Mouse (Mus musculus) liver, embryonic 11.5 days (tissue): Measurements from ENCODE around the gene Rasa2. TPM values are rescaled to one million over a fixed set of nuclear protein-coding genes. Genes with fewer than 3 reads are reported as not detected.
A peak's percentile ranks its signal among the peaks of the same experiment; 100 is the strongest.

Experiments used
- ATAC-seq: fragments of 200-750 bp; cut with Nextera tagmentation; replicated peaks from 2 replicates; pipeline ENCODE4 v1.8.0; 2017; ENCODE audit warnings: moderate number of reproducible peaks, mild to moderate bottlenecking, moderate TSS enrichment, moderate library complexity; ENCODE audit not compliant: low FRiP score
- DNase-seq: peaks from one replicate; pipeline ENCODE4 v3.0.0-alpha.2; 2017; ENCODE audit warnings: low spot score
- H3K27ac ChIP-seq: fragments of 300-500 bp; sonication (generic); 2 replicates; pipeline ENCODE4 v1.5.1; 2014; ENCODE audit warnings: mild to moderate bottlenecking, low read depth, low read length, control low read depth
- H3K27me3 ChIP-seq: fragments of 300-500 bp; sonication (generic); replicated peaks from 2 replicates; pipeline ENCODE4 v1.6.1; 2014; ENCODE audit warnings: low read length, mixed read lengths; ENCODE audit not compliant: control insufficient read depth, insufficient read depth
- H3K36me3 ChIP-seq: fragments of 300-500 bp; sonication (generic); 2 replicates; pipeline ENCODE4 v1.6.1; 2014; ENCODE audit warnings: mild to moderate bottlenecking, low read length, moderate library complexity, mixed read lengths; ENCODE audit not compliant: control insufficient read depth, insufficient read depth
- H3K4me1 ChIP-seq: fragments of 300-500 bp; sonication (generic); replicated peaks from 2 replicates; pipeline ENCODE4 v1.6.1; 2014; ENCODE audit warnings: low read length, mixed read lengths; ENCODE audit not compliant: control insufficient read depth, insufficient read depth
- H3K4me2 ChIP-seq: fragments of 300-500 bp; sonication (generic); 2 replicates; pipeline ENCODE4 v1.6.1; 2014; ENCODE audit warnings: mild to moderate bottlenecking, control low read depth, moderate library complexity
- H3K4me3 ChIP-seq: fragments of 300-500 bp; sonication (generic); 2 replicates; pipeline ENCODE4 v1.5.1; 2014; ENCODE audit warnings: low read depth, low read length, control low read depth
- H3K9ac ChIP-seq: fragments of 300-500 bp; sonication (generic); 2 replicates; pipeline ENCODE4 v1.6.1; 2014; ENCODE audit warnings: low read depth, low read length, control low read depth
- H3K9me3 ChIP-seq: fragments of 300-500 bp; sonication (generic); 2 replicates; pipeline ENCODE4 v1.6.1; 2016; ENCODE audit warnings: low read length, inconsistent platforms, mixed read lengths; ENCODE audit not compliant: control insufficient read depth
- WGBS: fragments of 180-500 bp; shearing (Covaris S2); extraction: QIAGEN DNeasy Blood & Tissue Kit; methylation state at CpG from one replicate; pipeline ENCODE4 v1.1.7; 2014; 5-methylcytosine and 5-hydroxymethylcytosine counted together
- polyA plus RNA-seq: library from polyadenylated mRNA; unstranded; fragments of >200 nt; fragmentation: Nextera tagmentation; extraction: Ambion mirVana; gene quantifications from 2 replicates; pipeline ENCODE4 v1.2.1, GENCODE M21; 2014

The Rasa2 gene
- polyA plus RNA-seq, 1 experiment from 2014 or later = 9.7 TPM

DNA sequence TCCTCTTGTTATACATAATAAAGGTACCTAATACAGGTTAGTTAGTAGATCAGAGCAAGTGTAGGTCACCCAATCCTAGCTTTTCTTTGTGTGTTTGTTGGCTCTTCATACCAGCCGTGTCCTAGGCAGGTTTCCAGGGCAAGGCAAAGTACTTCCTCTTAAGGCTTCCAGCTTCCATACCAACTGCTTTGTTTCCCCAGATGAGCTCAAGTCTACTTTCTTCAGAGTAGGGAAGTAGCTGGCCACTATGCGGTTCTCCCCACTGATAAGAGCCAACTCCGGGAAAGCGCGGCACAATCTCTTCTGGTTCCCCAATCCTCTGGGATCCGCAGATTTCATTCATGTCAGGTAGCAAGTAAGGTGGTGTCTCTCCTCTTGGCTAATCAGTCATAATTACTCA, 72.3 kb downstream of the Rasa2 start:
- no peak overlapping the region for H3K9ac ChIP-seq
- peaks cover 4% of the 10 kb centered on the region; the same call in 1 of the 2 replicates for H3K4me1 ChIP-seq
- no peak overlapping the region for H3K4me3 ChIP-seq
- no peaks in the 10 kb centered on the region for H3K27me3 ChIP-seq
- no peak for DNase-seq
- no peak overlapping the region for H3K4me2 ChIP-seq
- H3K36me3 ChIP-seq = peaks cover 3% of the 10 kb centered on the region; the same call in 1 of the 2 replicates
- no peak for ATAC-seq
- H3K27ac ChIP-seq = no peak overlapping the region
- no peaks in the 10 kb centered on the region for H3K9me3 ChIP-seq
- 61% methylated on average over 6 of the region's 6 CpGs for WGBS

DNA sequence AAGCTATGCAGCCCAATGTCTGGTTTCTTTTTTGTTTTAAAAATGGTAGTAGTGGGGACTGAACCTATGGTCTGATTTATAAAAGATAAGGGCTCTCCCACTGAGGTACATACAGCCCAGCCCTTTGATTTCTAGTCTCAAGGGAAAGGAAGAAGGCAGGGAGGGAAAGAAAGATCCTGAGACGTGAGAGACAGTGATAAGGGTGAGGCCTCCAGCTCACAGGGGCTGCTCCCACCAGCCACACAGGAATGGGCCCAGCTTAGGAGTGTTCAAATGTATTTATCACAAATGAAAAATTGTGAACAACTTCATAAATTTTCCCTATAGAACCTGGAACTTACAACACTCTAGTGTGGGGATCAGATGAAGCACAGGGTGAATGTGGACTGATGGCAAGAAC, 72.8 kb downstream of the Rasa2 start:
- H3K4me2 ChIP-seq = no peak overlapping the region

DNA sequence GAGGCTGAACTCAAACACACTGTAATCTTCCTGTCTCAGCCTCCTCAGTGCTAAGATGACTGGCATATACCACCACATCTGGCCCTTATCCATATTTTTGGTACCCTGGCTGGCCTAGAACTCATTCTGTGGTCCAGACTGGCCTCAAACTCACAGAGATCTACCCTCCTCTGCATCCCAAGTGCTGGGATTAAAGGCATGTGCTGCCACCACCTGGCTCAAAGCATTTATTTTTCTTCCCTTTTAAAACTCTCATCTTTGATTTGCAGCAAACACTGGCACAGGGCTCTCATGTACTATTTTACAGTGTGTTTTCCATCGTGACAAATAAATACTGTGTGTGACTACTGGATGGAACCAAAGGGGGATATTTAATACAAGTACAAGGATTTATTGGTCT, 77.3 kb downstream of the Rasa2 start:
- Histone ChIP-seq H3K9ac (no peak overlapping the region), H3K4me2 (no peak overlapping the region), H3K4me3 (no peak overlapping the region), H3K27ac (no peak overlapping the region), H3K36me3 (no peaks in the 10 kb centered on the region; the same call in 1 of the 2 replicates), H3K9me3 (no peaks in the 10 kb centered on the region), H3K27me3 (no peaks in the 10 kb centered on the region), H3K4me1 (peaks cover 4% of the 10 kb centered on the region; the same call in 1 of the 2 replicates)
- 71% methylated on average over 1 of the region's 1 CpGs for WGBS
- DNase-seq = no peak
- no peak for ATAC-seq

More for the DNA sequence above, 72.8 kb downstream of the Rasa2 start:
- DNase-seq (no peak), ATAC-seq (peak; percentile 68; the same call in 1 of the 2 replicates)
- H3K9me3 ChIP-seq = no peaks in the 10 kb centered on the region
- 27% methylated on average over 1 of the region's 1 CpGs for whole genome bisulfite sequencing
- H3K4me1 ChIP-seq = peaks cover 4% of the 10 kb centered on the region; the same call in 1 of the 2 replicates
- peaks cover 3% of the 10 kb centered on the region; the same call in 1 of the 2 replicates for H3K36me3 ChIP-seq
- no peak overlapping the region for H3K9ac ChIP-seq
- H3K4me3 ChIP-seq = no peak overlapping the region
- H3K27ac ChIP-seq = no peak overlapping the region
- no peaks in the 10 kb centered on the region for H3K27me3 ChIP-seq

DNA sequence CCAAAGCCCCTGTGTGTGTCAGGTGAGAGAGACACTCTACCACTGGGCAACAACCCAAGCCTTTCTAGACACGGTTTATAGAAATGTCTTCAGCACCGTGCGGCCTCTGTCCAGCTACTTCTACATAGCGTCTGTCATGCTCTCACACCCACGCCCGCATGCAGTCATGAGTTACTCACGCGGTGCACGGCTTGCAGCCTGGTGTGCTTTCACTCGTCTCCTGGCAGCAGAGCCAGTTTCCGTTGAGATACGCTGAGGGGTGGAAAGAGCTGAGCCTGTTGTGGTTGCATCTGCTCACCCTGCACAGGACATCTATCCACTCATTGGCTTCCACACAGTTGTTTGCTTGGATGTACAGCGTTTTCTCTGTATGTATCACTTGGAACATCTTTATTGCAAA, 86.0 kb downstream of the Rasa2 start:
- ATAC-seq (no peak), DNase-seq (no peak)
- H3K4me1 ChIP-seq = no peaks in the 10 kb centered on the region
- no peaks in the 10 kb centered on the region for H3K27me3 ChIP-seq
- 93% methylated on average over 13 of the region's 13 CpGs for WGBS
- 0 out of 2 replicates have a peak, but pooled peaks cover 5% of the 10 kb centered on the region for H3K36me3 ChIP-seq
- H3K9me3 ChIP-seq = no peaks in the 10 kb centered on the region
- H3K4me2 ChIP-seq = no peak overlapping the region
- no peak overlapping the region for H3K9ac ChIP-seq
- no peak overlapping the region for H3K4me3 ChIP-seq
- H3K27ac ChIP-seq = no peak overlapping the region

DNA sequence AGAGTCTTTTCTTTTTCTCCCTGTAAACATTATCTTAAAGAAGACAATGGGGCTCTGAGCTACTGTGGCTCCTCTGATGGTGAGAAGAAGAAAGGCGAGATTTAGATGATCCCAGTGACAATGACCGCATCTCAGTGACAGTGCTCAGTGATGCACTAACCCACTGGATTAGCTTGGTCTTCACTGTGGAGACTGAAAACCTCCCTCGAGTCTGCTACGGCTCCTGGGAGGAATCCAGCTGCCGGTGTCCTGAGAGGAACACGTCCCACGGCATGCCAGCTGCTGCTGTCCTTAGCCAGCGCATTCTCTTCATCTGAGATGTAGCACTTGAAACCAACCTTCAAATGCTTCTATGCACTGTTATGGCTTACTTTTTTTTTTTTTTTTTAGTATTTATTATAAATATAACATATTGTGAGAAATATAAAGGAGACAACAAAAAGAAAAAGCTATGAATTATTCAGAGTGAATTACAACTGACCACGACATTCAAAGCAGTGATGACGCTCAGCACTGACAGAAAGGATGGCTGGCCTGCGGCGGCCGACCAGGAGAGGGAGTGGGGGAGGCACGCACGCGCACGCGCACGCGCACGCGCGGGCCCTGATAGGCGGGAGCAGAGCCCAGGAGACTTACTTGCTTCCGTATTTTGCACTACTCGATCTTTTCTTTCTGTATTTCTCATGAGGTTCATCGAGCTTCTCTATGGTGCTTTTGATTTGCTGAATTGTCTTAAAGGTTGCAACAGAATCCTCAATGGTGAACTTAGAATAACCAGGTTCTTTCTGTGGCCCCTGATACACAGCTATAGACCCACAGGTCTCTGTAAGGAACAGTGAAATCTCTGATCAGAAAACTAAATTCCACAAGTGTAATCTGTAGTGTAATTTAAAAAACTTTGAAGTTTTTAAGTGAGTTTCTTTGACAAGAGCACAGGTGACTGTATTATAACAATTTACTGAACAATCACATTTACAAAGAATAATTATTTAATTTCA, 87.5 kb downstream of the Rasa2 start:
- WGBS = 30% methylated on average over 27 of the region's 27 CpGs
- H3K27ac ChIP-seq = no peak overlapping the region

DNA sequence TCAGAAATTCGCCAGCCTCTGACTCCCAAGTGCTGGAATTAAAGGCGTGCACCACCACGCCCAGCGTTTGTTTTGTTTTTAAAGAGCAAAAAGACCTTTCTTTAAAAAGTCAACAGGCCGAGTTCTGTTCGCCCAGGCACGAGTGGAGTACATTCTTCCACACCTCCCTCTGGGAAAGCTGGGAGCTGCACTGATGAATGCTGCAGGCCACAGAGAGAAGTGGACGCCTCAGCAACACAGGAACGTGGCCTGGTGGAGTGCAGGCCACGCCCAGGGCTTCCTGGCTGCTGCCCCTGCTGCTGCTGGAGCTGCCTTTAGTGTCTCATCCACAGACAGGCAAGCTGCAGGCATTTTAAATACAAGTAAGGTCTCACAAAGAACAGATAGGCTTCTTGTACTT, 92.5 kb downstream of the Rasa2 start:
- Histone ChIP-seq H3K4me3 (no peak overlapping the region), H3K4me2 (no peak overlapping the region), H3K4me1 (peaks cover 5% of the 10 kb centered on the region; the same call in 1 of the 2 replicates), H3K27me3 (no peaks in the 10 kb centered on the region), H3K36me3 (0 out of 2 replicates have a peak, but pooled peaks cover 2% of the 10 kb centered on the region), H3K9me3 (no peaks in the 10 kb centered on the region), H3K27ac (no peak overlapping the region), H3K9ac (no peak overlapping the region)
- DNase-seq = peak; percentile 25
- 60% methylated on average over 10 of the region's 10 CpGs for WGBS
- no peak for ATAC-seq

More for the DNA sequence above, 87.5 kb downstream of the Rasa2 start:
- Histone ChIP-seq H3K4me3 (no peak overlapping the region), H3K9me3 (no peaks in the 10 kb centered on the region), H3K9ac (no peak overlapping the region), H3K4me2 (peak overlapping the region; percentile 61), H3K4me1 (no peaks in the 10 kb centered on the region), H3K36me3 (0 out of 2 replicates have a peak, but pooled peaks cover 5% of the 10 kb centered on the region), H3K27me3 (no peaks in the 10 kb centered on the region)
- DNase-seq (peak; percentile 78), ATAC-seq (peak; percentile 95)

DNA sequence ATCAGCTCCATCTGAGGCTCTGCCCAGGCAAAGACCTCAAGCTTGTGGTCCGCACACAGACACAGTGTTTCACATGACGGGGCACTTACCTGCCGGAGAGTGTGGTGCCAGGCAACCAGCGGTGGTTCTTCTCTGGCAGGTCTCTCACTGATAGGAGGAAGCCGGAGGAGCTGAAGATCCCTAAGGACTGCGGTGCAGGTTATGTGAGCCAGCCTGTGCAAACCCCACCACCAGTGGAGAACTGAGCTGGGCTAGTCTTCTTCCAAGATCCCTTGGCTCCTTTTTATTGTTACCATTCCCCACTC, 93.8 kb downstream of the Rasa2 start:
- no peak overlapping the region for H3K4me2 ChIP-seq

DNA sequence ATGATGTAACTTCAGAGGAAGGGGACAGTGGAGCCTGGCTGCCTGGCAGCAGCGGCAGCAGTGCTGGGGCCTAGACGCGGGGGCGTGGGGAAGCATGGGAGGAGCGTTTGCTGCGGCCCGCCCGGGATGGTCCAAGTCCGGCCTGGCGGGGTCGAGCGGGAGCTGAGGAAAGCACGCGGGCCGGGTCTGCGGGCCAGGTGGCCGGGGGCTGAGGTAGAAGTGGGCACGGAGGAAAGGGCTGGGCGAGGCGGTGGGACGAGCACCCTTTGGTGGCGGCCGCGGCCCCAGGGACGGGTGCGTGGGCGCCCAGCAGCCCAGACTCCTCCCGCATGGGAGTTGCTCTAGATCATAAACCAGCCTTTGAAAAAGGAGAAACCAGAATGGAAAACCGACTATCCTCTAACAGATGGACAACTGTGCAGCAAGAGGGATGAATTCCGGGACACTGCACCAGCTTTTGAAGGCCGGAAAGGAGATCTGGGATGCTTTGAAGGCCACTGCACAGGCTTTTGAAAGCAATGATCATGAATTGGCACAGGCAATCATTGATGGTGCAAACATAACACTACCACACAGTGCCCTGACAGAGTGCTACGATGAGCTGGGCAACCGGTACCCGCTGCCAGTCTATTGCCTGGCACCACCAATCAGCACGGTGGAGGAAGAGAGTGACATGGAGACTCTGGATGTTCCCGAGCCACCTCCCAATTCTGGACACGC, 94.4 kb downstream of the Rasa2 start:
- peak overlapping the region; percentile 45 for H3K4me3 ChIP-seq
- peak; percentile 85 for ATAC-seq
- H3K9me3 ChIP-seq = no peaks in the 10 kb centered on the region
- peak overlapping the region; percentile 65 for H3K9ac ChIP-seq
- DNase-seq = peak; percentile 80
- peaks cover 5% of the 10 kb centered on the region; the same call in 1 of the 2 replicates for H3K4me1 ChIP-seq
- 28% methylated on average over 37 of the region's 37 CpGs for WGBS
- 0 out of 2 replicates have a peak, but pooled peaks cover 2% of the 10 kb centered on the region for H3K36me3 ChIP-seq
- H3K27ac ChIP-seq = 0 out of 2 replicates have a peak overlapping the region, but pooled peaks have one; percentile 21
- H3K27me3 ChIP-seq = no peaks in the 10 kb centered on the region
- H3K4me2 ChIP-seq = peak overlapping the region; percentile 68

More for the DNA sequence above, 93.8 kb downstream of the Rasa2 start:
- H3K27ac ChIP-seq = no peak overlapping the region
- H3K36me3 ChIP-seq = 0 out of 2 replicates have a peak, but pooled peaks cover 2% of the 10 kb centered on the region
- H3K9ac ChIP-seq = no peak overlapping the region
- H3K27me3 ChIP-seq = no peaks in the 10 kb centered on the region
- peaks cover 5% of the 10 kb centered on the region; the same call in 1 of the 2 replicates for H3K4me1 ChIP-seq
- ATAC-seq (no peak), DNase-seq (no peak)
- 95% methylated on average over 6 of the region's 6 CpGs for WGBS
- no peaks in the 10 kb centered on the region for H3K9me3 ChIP-seq
- no peak overlapping the region for H3K4me3 ChIP-seq
